Comparison of ENCODE assay signal across 10 mouse cellular contexts in genomic region chr8:126664891-126665290, GRCm38 (mm10).
DNase-seq lines count a peak whose midpoint lies in the region; ATAC-seq lines count a peak whose summit lies in the region.
"Had no signal": no experiment of that assay in that cellular context is flagged by ENCODE, and none has a peak within 500 bp of the region (broad histone marks: within the 10 kb centered on the region; RNA-seq: fewer than 3 reads in every experiment).

No protein-coding gene starts in this region.

- ATAC-seq in kidney, embryonic 16.5 days (ENCODE audit: low FRiP score, low TSS enrichment): no peak
- ATAC-seq in embryonic facial prominence, embryonic 15.5 days (ENCODE audit: insufficient number of reproducible peaks, low FRiP score, low TSS enrichment, low read depth): no peak
- no peak for ATAC-seq in hindbrain, embryonic 12.5 days (ENCODE audit: low FRiP score)
- no peak for ATAC-seq in midbrain, embryonic 16.5 days

- WGBS in kidney, embryonic 16.5 days: 51% methylated on average over 5 of the region's 5 CpGs
- 39% methylated on average over 5 of the region's 5 CpGs for WGBS in embryonic facial prominence, embryonic 15.5 days
- WGBS in hindbrain, embryonic 12.5 days: 74% methylated on average over 5 of the region's 5 CpGs
- WGBS in midbrain, embryonic 16.5 days: 34% methylated on average over 5 of the region's 5 CpGs

- H3K4me2 ChIP-seq in kidney, embryonic 16.5 days (replicated peaks; ENCODE audit: low read depth, low read length): no peak overlapping the region; the same call in 1 of the 2 replicates
- peak overlapping the region; percentile 40; the same call in 1 of the 2 replicates for H3K4me2 ChIP-seq in embryonic facial prominence, embryonic 15.5 days (replicated peaks)
- no peak overlapping the region for H3K4me2 ChIP-seq in hindbrain, embryonic 12.5 days (replicated peaks)
- H3K4me2 ChIP-seq in midbrain, embryonic 16.5 days (ENCODE audit: low read length): no peak overlapping the region

- peak overlapping the region; percentile 99 for H3K27ac ChIP-seq in kidney, embryonic 16.5 days (ENCODE audit: low read length)
- peak overlapping the region; percentile 99 for H3K27ac ChIP-seq in embryonic facial prominence, embryonic 15.5 days (replicated peaks)
- H3K27ac ChIP-seq in hindbrain, embryonic 12.5 days: peak overlapping the region; percentile 92
- peak overlapping the region; percentile 96 for H3K27ac ChIP-seq in midbrain, embryonic 16.5 days (ENCODE audit: low read length)

- H3K4me1 ChIP-seq in kidney, embryonic 16.5 days (ENCODE audit: insufficient read depth, low read length): peaks cover 94% of the 10 kb centered on the region
- peaks cover 92% of the 10 kb centered on the region for H3K4me1 ChIP-seq in embryonic facial prominence, embryonic 15.5 days
- peaks cover 93% of the 10 kb centered on the region for H3K4me1 ChIP-seq in hindbrain, embryonic 12.5 days
- peaks cover 88% of the 10 kb centered on the region for H3K4me1 ChIP-seq in midbrain, embryonic 16.5 days (ENCODE audit: control insufficient read depth, insufficient read depth, low read length)

- H3K27me3 ChIP-seq in kidney, embryonic 16.5 days (ENCODE audit: insufficient read depth, low read length): no peaks in the 10 kb centered on the region
- H3K27me3 ChIP-seq in embryonic facial prominence, embryonic 15.5 days: no peaks in the 10 kb centered on the region
- H3K27me3 ChIP-seq in hindbrain, embryonic 12.5 days: no peaks in the 10 kb centered on the region
- H3K27me3 ChIP-seq in midbrain, embryonic 16.5 days (ENCODE audit: control insufficient read depth, insufficient read depth, low read depth, low read length): no peaks in the 10 kb centered on the region
- H3K27me3 ChIP-seq: megakaryocyte, embryonic 14.5 days; Patski had no signal

- no peaks in the 10 kb centered on the region for H3K9me3 ChIP-seq in kidney, embryonic 16.5 days (ENCODE audit: low read length)
- no peaks in the 10 kb centered on the region for H3K9me3 ChIP-seq in embryonic facial prominence, embryonic 15.5 days (replicated peaks)
- no peaks in the 10 kb centered on the region for H3K9me3 ChIP-seq in hindbrain, embryonic 12.5 days (replicated peaks)
- H3K9me3 ChIP-seq in midbrain, embryonic 16.5 days (replicated peaks; ENCODE audit: control insufficient read depth, low read length, poor library complexity, severe bottlenecking): no peaks in the 10 kb centered on the region
- H3K9me3 ChIP-seq: megakaryocyte, embryonic 14.5 days had no signal

- H3K36me3 ChIP-seq in kidney, embryonic 16.5 days (ENCODE audit: insufficient read depth, low read length): no peaks in the 10 kb centered on the region
- no peaks in the 10 kb centered on the region for H3K36me3 ChIP-seq in embryonic facial prominence, embryonic 15.5 days
- H3K36me3 ChIP-seq in hindbrain, embryonic 12.5 days: no peaks in the 10 kb centered on the region
- no peaks in the 10 kb centered on the region for H3K36me3 ChIP-seq in midbrain, embryonic 16.5 days (ENCODE audit: control insufficient read depth, insufficient read depth, low read length)

- DNase-seq in kidney, adult 11 months: no peak
- no peak for DNase-seq in spleen, postnatal 36 days (ENCODE audit: low spot score in 2 of 2)
- DNase-seq in layer of hippocampus, adult 18-20 months (ENCODE audit: low spot score in 2 of 2): no peak
- no peak for DNase-seq in B cell, adult 2 months

- H3K4me3 ChIP-seq in kidney, embryonic 16.5 days (ENCODE audit: low read length): no peak overlapping the region
- no peak overlapping the region for H3K4me3 ChIP-seq in embryonic facial prominence, embryonic 15.5 days (replicated peaks)
- H3K4me3 ChIP-seq in hindbrain, embryonic 12.5 days: no peak overlapping the region
- no peak overlapping the region for H3K4me3 ChIP-seq in midbrain, embryonic 16.5 days (ENCODE audit: low read depth, low read length)

- peak overlapping the region; percentile 50; the same call in 1 of the 2 replicates for H3K9ac ChIP-seq in kidney, embryonic 16.5 days (replicated peaks; ENCODE audit: low read length)
- no peak overlapping the region for H3K9ac ChIP-seq in embryonic facial prominence, embryonic 15.5 days
- H3K9ac ChIP-seq in hindbrain, embryonic 12.5 days: no peak overlapping the region
- no peak overlapping the region for H3K9ac ChIP-seq in midbrain, embryonic 16.5 days (ENCODE audit: low read depth, low read length)
